Mouse (Mus musculus) layer of hippocampus, postnatal 10 days (tissue): ENCODE measurements at regions not wholly inside any gene's neighbourhood (a gene's known extent, or its start where the extent isn't known, plus 50 kb on each side); places are given as distances from the start of the nearest gene placed in this dataset.

ENCODE experiments used
- DNase-seq, 2 experiments: peaks; one replicate each; pipeline ENCODE4 v3.0.0; 2021; ENCODE audit warnings: low spot score in 2 of 2

DNA sequence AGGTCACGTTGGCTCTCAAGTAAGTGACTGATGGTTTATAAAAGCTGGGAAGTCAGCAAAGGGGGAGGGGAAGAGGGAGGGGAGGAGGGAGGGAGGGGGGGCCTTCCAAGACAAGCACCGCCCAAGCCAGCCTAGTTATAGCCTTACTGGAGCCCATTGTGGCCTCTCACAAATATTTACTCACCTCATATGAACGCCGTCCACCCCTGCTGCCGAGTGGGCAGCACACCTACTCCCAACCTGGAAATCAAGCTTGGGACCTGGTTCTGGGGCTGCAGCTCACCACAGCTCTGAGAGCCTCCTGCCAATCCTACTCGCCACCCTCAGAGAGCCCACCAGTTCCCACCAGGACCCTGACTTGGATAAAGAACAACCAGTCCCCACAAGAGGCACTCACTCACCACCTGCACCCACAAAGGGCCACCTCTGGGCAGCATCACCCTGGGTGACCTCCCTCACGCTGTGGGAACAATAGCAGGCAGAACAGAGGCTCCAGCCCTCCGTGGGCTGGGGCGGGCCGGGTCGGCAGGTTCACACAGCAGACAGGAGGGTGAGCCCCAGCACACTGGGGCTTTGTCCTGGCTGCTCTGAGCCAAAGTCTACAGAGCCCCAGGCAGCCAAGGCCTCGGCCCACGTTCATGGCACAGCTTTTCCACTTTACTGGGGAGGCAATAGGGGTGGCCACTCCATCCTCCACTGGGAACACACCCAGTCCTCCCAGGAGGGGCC lies 171.8 kb downstream of the Bcl11b start:
- DNase-seq = no peak

DNA sequence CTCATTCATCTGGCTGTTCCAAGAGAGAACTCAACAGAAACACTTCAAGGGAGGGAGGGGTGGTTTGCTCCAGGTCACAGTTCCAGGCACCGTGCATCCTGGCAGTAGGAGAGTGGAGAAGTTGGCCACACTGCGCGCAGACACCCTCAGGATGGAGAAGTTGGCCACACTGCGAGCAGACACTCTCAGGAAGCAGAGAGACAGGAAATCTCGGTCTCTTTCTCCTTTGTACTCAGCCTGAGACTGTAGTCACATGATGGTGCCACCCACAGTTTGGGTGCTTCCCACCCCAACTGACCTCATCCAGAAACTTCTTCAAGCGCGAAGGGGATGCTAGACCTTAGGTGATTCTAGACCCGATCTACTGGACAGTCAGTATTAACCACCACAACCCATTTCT lies 170.4 kb downstream of the Bcl11b start:
- no peak for DNase-seq

DNA sequence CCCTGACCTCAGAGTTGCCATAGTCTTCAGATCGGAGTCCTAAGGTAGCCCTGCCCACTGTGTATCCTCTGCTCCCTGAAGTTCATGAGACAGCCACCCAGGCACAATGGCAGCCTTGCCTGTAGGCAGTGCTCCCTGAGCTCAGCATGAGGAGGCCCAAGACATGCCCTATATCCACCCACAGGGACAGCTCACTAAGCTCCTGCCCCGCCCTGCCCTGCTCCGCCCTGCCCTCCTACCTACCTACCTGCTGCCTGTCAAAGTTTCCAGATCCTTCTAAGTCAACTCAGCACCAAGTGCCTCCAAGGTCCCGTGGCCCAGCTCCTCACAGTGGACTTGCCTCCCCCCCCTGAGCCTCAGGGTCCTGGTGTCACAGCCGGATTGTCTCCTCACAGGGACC lies 168.9 kb downstream of the Bcl11b start:
- no peak for DNase-seq

DNA sequence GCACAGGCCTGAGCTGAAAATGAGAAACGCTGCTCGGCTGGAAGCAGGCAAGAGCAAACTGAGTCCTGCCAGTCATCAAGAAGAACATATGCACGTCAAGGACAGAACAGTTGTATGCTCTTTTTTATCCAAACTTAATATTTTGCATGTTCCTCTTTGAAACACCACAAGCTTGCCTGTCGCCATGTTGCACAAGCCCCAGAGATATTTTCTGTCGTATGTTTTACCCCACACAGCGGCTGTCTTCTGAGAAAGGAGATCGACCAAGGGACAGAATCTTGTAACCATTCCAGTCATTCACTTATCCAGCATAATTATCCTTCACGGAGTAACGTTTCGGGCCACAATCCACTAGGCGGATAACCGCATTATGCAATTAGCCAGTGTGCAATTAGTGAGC lies 165.7 kb downstream of the Bcl11b start:
- DNase-seq = peak in 1 of 2 experiments; percentile 32

DNA sequence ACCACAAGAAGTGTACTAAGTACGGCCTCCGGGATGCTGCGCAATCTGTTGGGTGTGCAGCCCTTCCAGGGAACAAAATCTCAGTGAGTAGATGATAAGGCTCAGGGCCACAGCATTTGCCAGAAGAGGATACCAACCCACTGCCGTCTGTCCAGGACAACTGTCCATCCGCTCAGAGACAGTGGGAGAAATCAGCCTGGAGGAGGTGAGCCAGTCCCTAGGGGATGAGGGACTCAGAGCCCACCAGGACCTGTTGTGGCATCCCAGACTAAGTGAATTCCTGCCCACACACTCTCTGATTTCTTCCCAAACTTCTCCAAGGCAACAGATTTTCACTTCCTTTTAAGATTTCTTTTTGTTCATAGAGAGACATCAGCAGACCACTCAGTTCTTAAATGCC lies 158.8 kb downstream of the Bcl11b start:
- DNase-seq = no peak

DNA sequence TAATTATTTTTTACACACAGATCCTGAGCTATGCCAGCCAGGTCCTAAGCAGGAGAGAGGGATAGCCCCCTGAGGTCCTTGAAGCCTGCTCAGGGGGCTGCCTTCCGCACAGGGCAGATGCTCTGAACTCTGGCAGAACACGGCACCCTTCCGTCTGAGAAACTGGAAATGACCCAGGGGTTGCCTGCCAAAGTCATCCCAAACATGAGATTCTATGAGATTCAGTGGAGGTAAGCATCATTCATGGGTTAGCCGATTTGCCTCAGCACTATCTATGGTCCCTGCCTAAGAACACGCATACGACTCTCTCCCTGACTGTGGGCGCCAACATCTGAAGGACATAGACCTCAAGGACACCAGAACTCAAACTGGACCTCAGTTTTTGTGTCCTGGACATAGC lies 152.8 kb downstream of the Bcl11b start:
- no peak for DNase-seq

DNA sequence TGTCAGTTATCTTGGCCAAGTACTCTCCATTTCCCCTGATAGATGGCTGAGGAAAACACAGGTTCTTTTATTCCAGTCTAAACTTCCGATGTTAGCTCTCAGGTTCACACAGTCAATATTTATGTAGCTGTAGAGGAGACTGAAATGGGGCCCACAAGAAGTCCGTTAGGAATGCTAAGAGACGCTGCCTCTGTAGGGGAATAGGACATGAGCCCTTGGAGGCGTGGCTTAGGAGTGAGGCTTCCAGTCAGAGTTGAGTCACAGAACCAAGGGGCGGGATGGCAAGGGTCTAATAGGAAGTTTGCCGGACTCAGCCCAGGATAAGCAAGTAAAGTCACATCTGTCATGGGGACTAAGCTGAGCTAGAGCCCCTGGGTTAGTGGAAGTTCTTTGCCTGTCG lies 150.5 kb downstream of the Bcl11b start:
- no peak for DNase-seq

DNA sequence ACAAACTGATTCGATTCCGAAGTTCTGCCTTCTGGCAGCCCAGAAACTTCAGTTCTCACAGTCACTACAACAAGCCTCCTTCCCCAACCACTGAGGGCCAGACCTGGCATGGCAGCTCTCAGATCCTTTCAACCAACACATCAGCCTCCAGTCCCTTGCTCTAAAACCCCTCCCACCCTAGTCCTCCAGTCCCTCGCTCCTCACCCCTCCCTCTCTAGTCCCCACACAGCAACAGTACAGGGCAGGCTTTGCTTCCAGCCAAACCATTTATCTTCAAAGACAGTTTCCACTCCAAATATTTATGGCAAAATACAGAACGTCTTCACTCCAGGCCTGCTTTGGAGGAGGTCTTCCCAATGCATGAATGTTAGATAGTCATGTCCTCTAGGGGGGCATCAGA lies 147.9 kb downstream of the Bcl11b start:
- no peak for DNase-seq

DNA sequence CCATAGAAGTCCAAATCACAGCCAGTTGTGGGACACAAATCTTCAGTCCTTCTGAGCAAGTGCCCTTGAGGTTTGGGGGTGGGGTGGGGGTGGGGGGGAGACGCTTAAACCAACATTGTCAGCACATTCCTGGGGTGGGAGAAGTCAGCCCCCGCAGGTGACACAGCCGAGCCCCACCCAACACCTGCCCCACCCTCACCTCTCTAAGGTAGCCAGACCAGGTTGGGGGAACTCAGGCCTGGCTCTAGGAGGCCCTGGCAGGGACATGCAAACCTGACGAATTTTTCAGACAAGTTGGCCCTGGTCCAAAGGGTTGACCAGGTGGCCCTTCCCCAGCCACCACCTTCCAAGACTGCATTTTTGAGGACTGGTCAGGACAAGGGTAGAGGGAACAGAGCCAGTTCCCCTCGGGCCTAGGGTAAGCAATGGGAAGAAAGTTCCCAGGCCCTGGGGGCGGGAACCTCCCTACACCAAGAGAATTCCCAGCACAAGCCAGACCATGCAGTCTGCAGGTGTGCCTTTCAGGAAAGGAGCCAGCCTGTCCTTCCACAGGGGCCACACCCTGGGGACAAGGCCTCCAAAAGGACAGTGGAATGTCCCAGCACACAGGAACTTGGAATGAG lies 146.9 kb downstream of the Bcl11b start:
- no peak for DNase-seq

DNA sequence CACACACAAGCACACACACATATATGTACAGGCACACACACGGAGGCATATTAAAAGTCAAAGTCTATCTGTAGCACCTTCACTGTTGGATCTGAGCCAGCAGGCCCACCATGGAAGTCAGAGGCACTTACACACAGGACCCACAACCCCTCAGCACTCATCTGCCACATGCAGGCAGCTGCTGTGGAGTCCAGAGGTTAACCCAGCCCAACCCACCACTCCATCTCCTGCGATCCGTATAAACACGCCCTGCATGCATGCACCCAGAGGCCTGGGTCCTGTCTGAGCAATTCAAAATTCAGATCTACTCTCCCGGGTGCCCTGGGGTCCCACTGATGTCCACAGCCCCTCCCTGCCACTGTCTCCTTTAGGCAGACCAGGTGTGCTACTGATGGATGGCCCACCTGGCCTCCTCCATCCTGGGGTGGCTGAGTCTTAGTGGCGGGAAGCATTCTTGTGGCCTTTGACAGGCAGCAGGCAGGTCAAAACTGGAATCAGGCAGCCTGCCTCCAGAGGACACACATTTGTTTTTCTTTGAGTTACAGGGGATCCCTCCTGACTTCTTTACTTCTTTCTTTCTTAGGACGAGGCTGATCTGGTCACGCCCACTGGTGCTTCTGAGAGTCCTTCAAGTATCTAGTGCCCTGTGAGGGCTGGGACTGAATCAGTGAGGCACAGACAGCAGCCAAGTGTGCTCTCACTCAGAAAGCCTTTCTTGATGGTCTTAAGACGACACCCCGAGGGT lies 144.7 kb downstream of the Bcl11b start:
- DNase-seq = no peak

DNA sequence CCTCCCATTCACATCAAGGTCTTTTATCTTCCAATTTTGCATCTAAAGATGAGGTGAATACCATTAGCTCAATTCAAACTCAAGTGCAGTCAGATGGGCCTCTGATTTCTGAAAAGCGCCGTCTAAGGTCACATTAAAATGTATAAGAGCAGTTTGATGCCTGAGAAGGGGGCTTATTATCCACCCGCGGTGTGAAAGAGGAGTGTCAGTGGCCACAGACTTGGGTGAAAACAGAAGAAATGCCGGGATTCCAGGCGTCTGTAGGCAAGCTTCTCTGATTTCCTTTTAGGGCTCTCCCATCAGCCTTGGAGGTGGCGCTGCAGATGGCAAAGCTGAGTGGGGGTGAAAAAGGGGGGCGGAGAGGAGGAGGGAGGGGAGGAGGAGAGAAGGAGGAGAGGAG lies 143.7 kb downstream of the Bcl11b start:
- DNase-seq = no peak

DNA sequence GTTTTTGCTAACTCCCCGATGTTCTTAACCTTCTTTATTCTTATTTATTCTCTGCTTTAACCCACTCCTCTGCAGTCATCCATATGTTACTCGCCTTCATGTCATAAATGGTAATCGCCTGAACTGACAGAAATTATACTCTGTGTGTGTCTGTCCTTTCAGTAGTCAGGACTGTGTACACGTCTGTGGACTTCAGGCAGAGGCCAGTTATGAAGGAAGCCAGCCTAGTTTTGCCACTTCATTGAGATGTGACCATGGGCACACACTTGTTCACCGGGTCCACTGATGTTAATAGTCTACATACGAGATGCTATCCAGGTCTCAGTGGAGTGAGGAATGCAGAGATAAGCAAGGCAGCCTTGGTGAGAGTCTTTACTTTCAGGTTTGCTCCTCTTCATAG lies 143.0 kb downstream of the Bcl11b start:
- no peak for DNase-seq
